Mouse (Mus musculus) layer of hippocampus, adult 2 months (tissue): ENCODE measurements around the gene Acvr1b. TPM values are rescaled to one million over a fixed set of nuclear protein-coding genes. Genes with fewer than 3 reads are reported as not detected.

ENCODE experiments used
- DNase-seq, 2 experiments: peaks; one replicate each; pipeline ENCODE4 v3.0.0; 2022; ENCODE audit warnings: low spot score in 2 of 2
- H3K27ac ChIP-seq: fragments of 200-600 bp; 2 replicates; pipeline ENCODE4 v1.8.1; 2022
- H3K4me3 ChIP-seq: fragments of 200-600 bp; 2 replicates; pipeline ENCODE4 v1.8.1; 2022; ENCODE audit warnings: mild to moderate bottlenecking
- CTCF ChIP-seq: fragments of 200-600 bp; conservative IDR thresholded peaks from 2 replicates; pipeline ENCODE4 v1.8.1; 2022; ENCODE audit warnings: antibody characterized with exemption, mild to moderate bottlenecking, moderate library complexity
- total RNA-seq, 2 experiments: library from RNA; stranded (reverse); gene quantifications; 2 replicates each; pipeline ENCODE4 v1.2.3; 2021

Gene Acvr1b
- total RNA-seq, 2 experiments from 2014 or later = 85.1 to 87.8 TPM

DNA sequence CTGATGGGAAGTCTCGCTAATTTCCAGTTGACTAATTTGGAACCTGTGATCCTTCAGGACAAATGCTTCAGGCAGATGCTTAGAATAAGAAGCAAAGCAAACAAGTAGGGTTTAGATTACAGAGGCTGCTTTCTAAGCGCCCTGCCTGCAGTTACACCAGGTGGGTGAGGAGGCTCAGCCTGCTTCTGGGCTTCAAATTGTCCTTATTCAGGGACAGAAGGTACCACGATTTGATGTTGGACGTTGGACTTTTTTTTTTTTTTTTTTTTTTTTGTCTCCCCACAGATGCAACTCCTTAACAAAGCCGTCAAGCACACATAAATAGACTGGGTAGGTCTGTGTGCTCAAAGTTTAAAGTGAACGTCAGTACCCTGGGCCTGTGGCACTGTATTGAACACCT lies 25.3 kb upstream of the Acvr1b start:
- Histone ChIP-seq H3K27ac (no peak overlapping the region), H3K4me3 (no peak overlapping the region)
- DNase-seq = no peak
- TF ChIP-seq CTCF = no peak

DNA sequence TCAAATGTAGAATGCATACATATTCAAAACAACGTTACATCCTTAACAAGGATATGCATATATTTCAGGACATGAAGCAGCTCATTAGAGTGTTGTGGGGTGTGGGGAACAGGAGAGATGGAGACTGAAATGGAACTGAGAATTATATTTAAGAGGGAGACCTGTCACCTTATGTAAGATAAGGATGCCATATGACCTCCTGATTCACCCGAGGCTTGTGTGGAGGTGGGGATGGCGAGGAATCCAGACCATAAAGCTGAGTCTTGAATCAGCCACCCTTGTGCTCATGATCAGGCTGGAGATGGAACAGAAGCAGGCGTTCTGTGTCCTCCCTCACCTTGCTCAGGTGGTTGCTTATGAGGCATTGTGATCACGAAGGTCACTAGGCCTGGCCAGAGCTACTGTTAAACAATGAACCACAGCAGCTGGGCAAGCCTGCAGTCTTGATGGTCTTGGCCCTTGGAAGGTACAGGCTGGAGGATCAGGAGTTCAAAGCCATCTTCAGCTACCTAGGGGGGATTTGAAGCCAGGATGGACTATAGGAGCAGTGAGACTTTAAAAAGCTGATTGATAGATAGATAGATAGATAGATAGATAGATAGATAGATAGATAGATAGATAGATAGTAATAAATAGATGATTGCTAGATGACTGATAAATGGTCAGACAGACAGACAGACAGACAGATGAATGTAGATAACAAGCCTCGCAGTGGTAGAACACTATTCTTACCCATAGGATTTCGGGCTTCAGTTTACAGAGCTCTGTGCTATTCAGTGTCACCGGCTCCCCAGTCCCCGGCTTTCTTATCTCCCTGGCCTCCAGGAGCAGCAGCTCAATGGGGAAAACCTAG lies 22.2 kb upstream of the Acvr1b start:
- Histone ChIP-seq H3K4me3 (no peak overlapping the region), H3K27ac (no peak overlapping the region)
- DNase-seq = no peak
- TF ChIP-seq CTCF = no peak

DNA sequence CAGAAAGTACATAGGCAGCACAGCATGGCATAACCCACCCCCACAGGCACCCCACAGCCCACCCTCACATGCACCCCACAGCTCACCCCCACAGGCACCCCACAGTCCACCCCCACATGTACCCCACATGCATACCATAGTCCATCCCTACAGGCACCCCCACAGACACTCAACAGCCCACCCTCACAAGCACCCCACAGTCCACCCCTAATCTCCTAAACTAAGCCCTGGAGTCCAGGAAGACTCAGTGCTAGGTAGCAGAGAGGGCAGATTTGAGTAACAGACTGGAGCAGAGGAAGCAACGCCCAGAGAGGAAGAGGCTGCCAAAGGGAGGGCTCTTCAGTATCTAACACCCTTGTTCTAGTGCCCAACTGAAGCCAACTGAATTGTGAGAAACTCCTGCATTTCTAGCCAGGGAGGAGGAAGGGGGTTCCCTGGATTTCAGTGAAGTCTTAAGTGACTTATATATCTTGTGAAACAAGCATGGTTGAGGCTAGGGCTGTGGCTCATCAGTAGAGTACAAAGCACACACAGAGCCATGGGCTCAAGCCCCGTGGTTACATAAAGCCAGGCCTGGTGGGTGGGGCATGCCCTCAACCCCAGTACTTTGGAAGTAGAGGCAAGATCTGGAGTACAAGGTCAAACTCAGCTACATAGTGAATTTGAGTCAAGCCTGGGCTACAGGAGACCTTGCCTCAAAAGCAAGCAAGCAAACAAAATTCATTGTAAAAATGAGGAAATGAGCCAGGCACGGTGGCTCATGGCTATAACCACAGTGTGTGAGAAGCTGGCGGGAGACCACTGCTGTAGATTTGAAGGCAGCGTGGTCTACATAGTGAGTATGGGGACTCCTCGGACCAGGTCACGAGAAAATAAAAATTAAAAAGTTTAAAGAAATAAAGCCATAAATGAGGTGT lies 18.9 kb upstream of the Acvr1b start:
- TF ChIP-seq CTCF = no peak
- Histone ChIP-seq H3K27ac (no peak overlapping the region), H3K4me3 (no peak overlapping the region)
- no peak for DNase-seq

DNA sequence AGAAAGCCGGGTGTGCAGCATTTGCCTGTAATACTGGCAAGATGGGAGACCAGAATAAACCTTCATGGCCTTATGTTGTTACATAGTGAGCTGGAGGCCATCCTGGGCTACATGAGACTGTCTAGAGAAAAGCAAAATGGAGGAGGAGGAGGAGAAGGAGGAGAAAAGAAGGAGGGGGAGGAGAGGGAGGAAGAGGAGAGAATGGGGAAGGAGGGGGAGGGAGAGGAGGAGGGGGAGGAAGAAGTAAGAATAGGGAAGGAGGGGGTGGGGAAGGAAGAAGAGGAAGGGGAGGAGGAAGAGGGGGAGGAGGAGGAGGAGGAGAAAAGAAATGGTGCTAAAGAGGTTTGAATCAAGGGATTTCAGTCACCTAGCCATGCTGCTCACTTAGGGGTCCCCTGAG lies 13.7 kb upstream of the Acvr1b start:
- Histone ChIP-seq H3K27ac (peak overlapping the region; percentile 87; the same call in 1 of the 2 replicates), H3K4me3 (no peak overlapping the region)
- no peak for DNase-seq
- no peak for TF ChIP-seq CTCF

DNA sequence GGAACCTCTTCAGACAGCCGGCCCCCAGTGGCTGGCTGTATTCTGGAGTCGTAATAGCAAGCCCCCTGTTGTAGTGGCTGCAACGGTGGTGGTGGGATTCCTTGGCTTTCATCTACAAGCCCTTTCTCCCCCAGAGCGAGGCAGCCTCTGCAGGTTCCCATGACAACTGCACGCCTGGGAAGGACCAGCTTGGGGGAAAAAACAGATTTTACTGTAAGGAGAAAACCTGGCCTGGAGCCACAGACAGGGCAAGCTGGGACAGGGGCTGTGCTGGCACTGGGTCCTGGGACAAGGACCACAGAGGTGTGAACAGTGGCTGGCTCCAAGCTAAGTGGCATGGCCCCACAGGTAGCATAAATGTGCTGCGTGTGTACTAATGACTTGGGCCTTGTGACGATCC lies 13.3 kb upstream of the Acvr1b start:
- Histone ChIP-seq H3K27ac (peak overlapping the region; percentile 87), H3K4me3 (no peak overlapping the region)
- no peak for TF ChIP-seq CTCF
- peak; percentile 50 to 71 for DNase-seq

DNA sequence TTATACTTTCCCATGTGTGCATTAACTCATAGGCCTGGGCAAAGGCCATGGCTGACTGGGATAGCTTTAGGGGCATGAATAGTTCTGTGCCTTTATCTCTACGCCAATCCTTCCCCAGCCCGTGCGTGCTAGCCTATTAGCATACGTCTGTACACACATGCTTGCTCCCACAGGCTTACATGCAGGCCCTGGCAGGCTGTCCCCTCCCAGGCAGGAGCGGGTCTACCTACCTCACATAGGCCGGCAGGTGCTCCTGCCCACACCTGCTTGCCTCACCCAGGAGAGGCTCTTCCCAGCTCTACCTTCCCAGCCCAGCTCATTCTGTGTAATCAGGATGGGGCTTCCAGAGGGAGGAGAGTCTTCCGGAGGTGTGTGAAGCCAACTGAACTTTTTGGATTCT lies 12.3 kb upstream of the Acvr1b start:
- Histone ChIP-seq H3K27ac (peak overlapping the region; percentile 87), H3K4me3 (no peak overlapping the region)
- no peak for TF ChIP-seq CTCF
- no peak for DNase-seq

DNA sequence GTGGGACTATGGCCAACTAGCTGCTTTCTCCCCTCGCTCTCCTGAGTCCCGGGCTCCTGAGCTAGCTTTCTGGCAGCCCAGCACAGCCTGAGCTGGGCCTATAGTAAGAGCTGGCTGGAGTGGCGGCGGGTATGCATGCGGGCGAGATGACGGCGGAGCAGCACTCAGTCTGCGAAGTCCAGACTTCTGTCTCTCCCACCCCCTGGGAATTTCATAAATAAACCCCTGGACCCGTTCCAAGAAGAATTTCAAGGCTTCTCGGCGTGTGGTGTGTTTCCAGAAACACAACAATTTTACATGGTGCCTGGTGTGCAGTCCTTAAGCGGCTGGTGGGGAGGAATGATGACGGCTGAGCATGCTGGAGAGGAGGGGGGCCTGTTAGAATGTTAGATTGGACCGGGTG lies 10.8 kb upstream of the Acvr1b start:
- Histone ChIP-seq H3K4me3 (no peak overlapping the region), H3K27ac (no peak overlapping the region)
- no peak for DNase-seq
- TF ChIP-seq CTCF = no peak

DNA sequence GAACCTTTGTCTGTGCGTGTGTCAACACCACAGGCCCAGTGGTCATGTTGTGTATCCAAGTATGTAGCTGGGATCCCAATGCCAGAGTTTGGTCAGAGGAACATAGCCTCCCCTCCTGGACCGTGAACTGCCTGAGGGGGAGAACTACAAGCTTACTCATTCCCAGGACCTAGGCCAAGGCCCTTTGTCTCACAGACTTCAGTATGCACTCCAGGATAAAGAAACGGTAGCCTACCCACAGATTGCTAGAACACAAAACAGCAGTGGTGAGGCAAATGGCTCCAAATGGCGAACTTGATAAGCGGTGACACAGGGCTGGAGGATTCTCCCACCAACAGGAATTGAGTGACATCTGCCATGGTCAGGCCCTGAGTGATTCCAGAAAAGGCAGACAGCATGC lies 10.0 kb upstream of the Acvr1b start:
- no peak overlapping the region for H3K27ac ChIP-seq
- TF ChIP-seq CTCF = no peak
- no peak for DNase-seq
- H3K4me3 ChIP-seq = no peak overlapping the region

DNA sequence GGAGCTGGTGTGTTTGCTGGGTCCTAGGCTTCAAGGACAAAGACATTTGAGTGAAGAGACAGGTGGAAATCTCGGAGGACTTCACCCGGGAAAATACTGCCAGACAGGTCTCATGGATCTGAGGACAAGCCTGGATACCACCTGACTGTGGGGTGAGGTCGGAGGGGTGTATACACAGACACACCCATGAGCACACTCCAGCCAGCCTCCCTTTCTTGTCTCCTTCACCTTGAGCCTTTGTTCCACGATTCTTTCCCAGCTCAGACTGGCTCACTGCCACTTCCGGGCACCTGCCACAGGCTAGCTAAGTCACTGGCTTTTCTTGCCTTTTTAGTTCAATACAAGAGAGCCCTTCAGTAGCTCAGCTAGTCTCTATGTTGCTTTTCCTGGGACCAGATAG lies 9.6 kb upstream of the Acvr1b start:
- no peak overlapping the region for H3K4me3 ChIP-seq
- no peak for TF ChIP-seq CTCF
- no peak overlapping the region for H3K27ac ChIP-seq
- DNase-seq = no peak

DNA sequence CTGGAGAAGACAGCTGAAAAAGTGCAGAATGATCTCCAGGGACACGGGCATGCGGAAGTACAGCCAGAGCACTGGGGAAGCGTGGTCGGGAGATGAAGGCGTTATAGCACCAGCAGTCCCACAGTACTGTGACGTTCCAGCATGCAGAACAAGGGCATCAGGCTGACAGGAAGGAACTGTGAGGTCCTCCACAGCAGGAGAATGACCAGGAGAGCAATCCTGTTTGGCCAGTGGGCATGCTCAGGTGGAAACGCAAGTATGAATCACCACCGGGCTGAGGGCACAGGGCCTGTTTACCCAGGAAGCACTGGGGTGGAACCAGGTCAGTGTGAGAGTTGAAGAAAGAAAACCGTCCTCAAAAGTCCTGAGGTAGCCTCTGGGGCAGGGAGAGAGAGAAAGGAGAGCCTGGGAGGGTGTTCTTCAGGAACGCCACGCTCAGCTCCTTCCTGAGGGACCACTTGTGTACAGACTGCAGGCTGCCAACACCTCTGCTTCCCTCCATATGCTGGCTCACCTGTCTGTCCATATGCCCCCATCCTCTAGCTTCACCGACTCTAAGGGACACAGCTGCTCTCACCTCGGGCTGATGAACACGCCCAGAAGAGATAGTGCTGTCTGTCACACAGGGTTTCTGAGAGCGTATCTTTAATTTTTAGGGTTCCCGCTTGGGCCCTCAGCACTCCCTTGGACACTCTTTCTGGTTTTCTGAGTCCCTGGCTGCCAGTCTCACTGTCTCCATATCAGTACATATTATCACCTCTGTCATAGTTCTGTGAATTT lies 8.0 kb upstream of the Acvr1b start:
- H3K27ac ChIP-seq = no peak overlapping the region
- no peak for TF ChIP-seq CTCF
- no peak overlapping the region for H3K4me3 ChIP-seq
- no peak for DNase-seq

DNA sequence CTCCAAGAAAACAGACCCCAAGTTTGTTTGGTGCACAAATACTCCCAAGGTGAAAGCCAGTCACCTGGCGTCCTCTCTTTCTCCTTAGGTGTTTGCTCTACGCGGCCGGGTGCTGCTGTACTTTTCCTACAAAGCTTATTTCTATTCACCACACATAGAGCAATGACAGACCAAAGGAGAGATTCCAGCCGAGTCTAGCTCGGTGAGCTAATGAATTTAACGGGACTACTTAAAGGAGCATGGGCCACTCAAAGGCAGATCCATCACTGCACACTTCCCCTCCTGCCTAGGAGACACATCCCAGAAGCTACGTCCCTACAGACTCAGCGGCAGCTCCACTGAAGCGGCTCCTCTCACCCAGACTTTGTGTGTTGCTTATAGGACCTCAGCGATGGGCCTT lies 6.3 kb upstream of the Acvr1b start:
- TF ChIP-seq CTCF = no peak
- no peak overlapping the region for H3K27ac ChIP-seq
- H3K4me3 ChIP-seq = no peak overlapping the region
- no peak for DNase-seq

DNA sequence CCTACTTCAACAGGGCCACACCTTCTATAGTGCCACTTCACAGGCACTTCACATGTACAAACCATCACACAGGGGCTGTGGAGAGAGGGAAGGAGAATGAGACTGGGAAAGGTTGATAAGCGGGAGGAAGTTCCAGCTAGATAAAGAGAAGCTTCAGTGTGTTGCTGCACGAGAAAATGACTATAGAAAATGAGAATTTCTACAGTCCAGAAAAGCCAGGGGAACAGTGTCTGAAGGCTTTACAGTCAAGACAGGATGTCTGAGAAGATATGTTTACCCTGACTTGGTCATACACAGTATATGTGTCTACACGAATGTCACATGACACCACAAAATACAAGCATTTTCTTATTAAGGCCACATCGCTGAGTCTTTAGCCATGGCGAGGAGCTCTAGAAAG lies 4.0 kb upstream of the Acvr1b start:
- no peak for TF ChIP-seq CTCF
- no peak overlapping the region for H3K4me3 ChIP-seq

More for the DNA sequence above, 4.0 kb upstream of the Acvr1b start:
- no peak for DNase-seq
- H3K27ac ChIP-seq = no peak overlapping the region
